Mouse (Mus musculus) ES-E14 (cell line): ENCODE data around the gene Macrod2.

ENCODE experiments used
- CHD2 ChIP-seq: IDR thresholded peaks from 2 replicates; pipeline ENCODE4 v1.6.1; 2014; ENCODE audit warnings: mild to moderate bottlenecking, low read depth, low read length, inconsistent platforms
- HCFC1 ChIP-seq: IDR thresholded peaks from 2 replicates; pipeline ENCODE4 v1.6.1; 2012; ENCODE audit warnings: low read length, inconsistent platforms, borderline replicate concordance; ENCODE audit not compliant: insufficient read depth
- MAFK ChIP-seq: IDR thresholded peaks from 2 replicates; pipeline ENCODE4 v1.6.1; 2014; ENCODE audit warnings: mild to moderate bottlenecking, low read depth, low read length, inconsistent platforms; ENCODE audit not compliant: insufficient read depth
- ZC3H11A ChIP-seq: IDR thresholded peaks from 2 replicates; pipeline ENCODE4 v1.6.1; 2012; ENCODE audit warnings: low read depth, mild to moderate bottlenecking, inconsistent platforms, low read length, borderline replicate concordance
- ZNF384 ChIP-seq: IDR thresholded peaks from 2 replicates; pipeline ENCODE4 v1.6.1; 2012; ENCODE audit warnings: low read depth, low read length, inconsistent platforms

GRCm38 (mm10) chr2:142335103-142335999 is 1940.2 kb downstream of the Macrod2 start:
- TF ChIP-seq ZC3H11A, result no peak
- TF ChIP-seq ZNF384, result no peak
- no peak for TF ChIP-seq MAFK
- TF ChIP-seq CHD2, result no peak
- TF ChIP-seq HCFC1, result no peak
